Mouse (Mus musculus): ENCODE results near the gene Arhgap27.

Arhgap27 gene

DNA sequence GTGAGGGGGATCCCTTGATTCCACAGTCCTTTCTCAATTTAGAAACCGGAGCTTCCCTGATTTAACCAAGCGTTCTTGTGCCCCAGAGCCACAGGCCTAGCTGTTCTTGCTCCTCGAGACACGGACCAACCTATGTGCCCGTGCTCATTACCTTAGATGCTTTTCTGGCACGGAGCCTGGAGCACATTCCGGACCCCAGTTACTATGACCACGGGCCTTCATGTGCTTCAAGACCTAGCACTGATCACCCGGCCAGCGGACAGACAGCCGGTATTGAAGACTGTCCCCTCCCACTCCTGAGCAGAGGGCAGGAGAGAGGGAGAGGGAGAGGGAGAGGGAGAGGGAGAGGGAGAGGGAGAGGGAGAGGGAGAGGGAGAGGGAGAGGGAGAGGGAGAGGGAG lies 8.2 kb downstream of the Arhgap27 start:
- DNase-seq = peak in 1 of 2 experiments; percentile 9

DNA sequence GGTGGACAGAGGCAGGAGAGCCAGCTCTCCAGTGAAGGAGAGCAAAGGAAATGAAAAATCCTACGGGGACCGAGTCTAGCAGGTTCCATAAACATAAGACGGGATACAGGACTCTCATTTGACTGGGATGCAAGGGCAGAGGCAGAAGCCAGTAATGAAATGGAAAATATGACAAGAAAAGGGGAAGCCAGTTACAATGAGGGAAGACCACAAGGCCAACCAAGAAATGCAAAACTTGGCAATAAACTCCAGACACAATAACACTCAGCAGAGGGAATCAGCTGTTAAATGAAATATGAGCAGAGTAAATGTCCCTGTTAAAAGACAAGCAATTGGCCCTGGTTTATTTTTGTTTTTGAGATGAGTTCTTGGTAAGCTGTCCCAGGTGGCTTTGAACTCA lies 9.5 kb downstream of the Arhgap27 start:
- no peak for DNase-seq

DNA sequence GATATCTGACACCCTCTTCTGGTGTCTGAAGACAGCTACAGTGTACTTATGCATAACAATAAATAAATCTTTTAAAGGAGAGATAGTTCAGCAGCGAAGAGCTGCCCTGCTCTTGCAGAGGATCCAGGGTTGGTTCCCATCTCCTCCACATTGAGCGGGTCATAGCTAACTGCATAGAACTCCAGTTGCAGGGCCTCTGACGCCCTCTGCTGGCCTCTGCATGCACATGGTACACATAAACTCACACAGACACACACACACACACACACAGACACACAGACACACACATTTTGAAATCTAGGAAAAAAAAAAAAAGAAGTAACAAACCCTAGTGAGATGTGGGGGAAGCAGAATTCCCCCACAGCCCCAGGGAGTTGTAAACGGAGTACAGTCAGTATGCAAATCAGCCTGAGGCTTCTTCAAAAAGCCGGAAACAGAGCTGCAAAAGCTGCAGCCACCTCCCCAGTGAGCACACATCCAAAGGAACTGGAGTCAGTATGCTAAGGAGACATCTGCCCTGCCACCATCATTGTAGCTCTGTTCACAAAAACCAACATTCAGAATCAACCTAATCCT lies 11.2 kb downstream of the Arhgap27 start:
- DNase-seq = no peak

DNA sequence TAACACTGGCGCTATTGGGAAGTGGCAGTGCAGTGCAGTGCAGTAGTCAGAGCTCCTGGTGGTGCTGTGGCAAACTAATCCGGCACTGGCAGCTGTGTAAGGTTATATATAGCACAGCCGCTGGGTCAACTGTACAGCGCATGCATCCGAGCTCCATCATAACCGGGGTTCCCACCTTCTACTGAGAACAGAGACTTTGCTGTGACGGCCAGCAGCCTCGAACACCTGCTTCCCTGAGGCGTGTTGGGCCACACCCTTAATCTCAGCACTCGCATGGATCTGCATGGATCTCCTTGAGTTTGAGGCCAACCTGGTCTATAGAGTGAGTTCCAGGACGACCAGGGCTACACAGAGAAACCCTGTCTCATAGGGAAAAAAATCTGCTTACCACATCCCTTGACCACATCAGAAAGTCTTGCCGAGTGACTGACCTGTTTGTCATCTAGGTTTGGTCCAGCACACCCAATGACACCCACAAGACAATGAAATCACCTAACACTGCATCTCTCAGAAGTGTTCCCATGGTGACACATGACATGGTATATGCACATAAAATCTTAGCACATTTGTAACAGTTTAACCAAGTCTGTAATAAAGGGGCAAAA lies 12.7 kb downstream of the Arhgap27 start:
- no peak for DNase-seq

DNA sequence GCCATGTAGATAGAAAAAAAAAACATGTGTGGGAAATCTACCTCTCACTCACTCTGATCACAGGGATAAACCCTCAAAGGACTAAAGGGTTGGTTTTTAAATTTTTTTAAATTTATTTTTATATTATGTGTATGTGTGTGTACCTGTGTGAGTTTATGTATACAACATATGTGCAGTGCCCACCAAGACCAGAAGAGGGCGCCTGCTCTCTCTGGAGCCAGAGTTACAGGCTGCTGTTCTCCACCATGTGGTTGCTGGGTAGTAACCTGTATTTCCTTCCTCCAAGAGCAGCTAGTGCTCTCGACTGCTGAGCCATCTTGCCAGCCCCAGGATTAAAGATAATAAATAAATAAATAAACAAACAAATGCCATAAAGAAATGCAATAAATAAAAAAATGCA lies 13.8 kb downstream of the Arhgap27 start:
- DNase-seq = no peak

DNA sequence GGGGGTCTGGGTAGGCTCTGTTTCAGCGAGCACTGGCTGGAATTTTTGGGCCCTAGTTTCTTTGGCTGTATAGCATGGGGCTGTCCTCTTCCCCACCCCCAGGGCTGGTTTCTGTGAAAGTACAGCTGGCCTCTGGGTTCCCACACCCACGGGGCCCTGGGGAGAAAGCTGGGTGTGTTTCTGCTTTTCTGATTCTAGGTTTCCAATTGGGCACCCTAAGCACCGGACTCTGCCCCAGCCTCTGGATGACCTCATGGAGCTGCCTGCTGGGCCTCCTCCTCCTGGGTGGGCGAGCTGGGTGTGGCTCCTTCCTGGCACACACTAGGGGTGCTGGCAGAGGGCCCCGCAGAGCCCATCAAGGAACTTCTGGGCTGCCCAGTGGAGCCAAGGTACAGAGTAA lies 16.8 kb downstream of the Arhgap27 start:
- DNase-seq = peak in 1 of 2 experiments; percentile 27

DNA sequence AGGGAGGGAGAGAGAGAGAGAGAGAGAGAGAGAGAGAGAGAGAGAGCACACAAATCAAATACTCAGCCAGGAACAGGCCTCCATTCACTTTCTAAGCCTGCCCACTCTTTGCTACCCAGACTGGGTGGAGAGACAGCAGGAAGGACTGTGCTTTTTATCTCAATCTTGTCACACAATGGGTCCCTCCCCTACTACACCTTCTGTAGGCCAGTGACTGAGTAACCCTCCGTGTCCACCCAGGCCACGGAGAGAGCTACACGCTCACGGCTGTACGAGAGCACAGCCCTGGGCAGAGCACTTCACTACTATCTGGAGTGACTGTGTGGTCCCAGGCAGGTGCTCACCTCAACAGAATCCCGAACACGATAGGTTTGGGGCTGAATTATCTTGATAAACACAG lies 17.3 kb downstream of the Arhgap27 start:
- no peak for DNase-seq

DNA sequence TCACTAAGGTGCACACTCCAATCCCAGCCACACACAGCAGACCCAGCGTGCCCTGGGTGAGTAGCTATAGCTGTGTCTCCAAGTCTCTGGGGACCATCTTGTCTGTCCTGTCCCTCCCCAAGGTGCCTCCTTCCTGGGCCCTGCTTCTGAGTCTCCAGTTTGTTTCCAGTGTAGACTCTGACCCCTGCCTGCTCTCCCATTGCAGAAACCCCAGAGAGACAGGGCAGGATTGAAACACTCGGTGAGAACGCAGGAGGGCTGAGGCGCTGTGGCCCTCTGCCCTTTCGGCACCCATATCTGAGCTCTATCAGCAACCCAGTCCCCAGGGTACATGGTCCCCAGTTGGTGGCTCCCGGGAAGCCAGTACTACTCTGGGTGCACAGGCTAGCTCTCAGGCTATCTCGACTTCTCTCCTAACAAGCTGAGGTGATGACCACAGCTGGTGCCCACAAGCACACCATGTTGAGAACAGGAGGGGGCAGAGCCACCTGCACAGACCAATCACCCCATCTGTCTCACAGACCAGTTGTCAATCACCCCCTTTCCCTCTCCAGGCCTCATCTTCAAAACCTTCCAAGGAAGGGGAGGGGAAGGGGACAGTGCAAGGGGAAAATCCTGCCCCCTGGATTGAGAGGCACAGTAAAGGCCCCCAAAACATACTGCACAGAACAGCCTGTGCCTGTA lies 17.9 kb downstream of the Arhgap27 start:
- DNase-seq = no peak

DNA sequence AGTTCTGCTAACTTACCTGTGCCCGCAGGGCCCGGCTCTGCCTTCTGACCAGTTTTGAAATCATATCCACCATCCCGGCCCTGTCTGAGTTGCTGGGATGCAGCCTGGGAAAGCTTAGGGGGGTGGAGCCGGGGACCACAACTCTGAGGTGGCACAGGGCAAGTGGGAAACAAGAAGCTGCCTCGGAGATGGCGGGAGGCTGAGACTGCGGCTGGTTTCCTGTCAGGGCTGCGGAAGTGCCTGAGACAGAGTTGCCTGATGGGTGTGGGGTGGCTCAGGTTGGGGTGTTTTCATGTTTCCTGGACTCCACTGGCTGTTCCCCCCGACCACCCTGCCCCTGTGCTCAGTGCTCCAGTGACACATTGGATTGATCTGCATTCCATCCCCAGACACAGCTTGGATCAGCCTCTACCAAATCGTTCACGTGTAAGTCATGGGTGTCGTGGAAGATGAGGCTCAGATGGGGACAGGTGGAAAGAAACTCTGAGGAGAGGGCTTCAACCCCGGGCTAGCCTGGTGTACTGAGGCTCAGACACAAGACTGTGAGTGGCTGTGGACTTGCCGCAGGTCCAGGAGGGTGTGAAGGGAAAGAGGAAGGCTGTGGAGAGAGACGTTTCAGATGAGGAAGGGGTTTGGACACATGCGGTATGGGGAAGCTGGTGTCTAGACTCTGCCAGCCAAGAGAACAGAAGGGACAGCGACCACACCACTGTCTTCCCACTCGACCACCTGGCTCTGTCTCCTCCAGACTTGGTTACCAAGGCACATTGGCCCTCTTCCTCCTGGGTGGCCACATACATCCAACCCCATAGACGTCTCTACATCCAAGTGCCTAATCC lies 18.8 kb downstream of the Arhgap27 start:
- no peak for DNase-seq

DNA sequence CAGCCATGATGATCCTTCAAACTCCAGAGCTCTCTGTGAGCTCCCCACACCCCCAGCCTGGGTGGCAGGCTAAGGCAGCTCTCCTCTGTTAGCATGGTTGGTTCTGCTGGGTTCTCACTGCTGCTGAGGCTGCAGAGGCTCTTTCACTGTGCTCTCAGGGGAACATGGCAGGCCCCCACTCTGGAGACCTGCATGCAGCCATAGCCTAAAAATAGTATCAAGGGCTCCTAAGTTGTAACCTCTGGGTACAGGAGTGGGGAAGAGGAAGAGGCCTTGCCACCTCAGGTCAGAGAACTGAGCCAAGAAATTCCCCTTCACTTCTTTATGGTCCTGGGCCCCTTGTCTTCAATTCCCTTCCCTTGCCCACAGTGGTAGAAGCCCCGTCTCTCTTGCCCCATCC lies 19.6 kb downstream of the Arhgap27 start:
- no peak for DNase-seq

DNA sequence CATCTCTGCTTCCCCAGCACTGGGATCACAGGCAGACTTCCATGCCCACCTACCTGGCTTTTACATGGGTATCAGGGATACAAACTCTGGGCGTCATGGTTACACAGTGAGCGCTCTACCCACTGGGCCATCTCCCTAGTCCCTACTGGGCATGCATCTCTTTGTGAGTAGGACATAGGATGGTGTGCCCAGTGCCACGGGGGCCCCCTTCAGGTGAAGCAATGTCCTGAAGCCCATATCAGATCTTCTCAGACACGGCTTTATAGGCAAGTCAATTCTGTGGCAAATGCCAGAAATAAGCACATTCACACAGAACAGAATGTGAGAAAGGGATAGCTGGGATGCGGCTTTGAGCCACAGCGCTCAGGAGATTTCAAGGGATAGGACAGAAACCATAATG lies 20.4 kb downstream of the Arhgap27 start:
- no peak for DNase-seq

DNA sequence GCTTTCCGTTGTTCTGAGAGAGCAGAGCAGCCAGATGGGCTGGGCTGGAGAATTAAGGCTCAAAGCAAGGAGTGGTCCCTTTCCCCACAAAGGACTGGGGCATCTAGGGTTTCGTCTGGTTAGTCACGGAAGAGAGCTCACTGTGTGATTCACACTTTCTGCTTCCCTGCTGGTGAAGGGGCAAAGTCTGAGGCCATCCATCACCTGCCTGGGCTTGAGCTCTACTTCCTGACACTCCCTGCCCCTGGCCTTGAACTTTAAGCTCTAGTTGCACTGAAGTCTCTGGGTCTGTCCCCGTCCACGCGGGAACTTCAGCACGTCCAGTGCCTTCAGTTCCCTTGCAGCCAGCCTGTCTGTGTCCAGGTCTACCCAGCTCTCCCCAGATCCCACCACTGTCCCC lies 22.8 kb downstream of the Arhgap27 start:
- DNase-seq = no peak

DNA sequence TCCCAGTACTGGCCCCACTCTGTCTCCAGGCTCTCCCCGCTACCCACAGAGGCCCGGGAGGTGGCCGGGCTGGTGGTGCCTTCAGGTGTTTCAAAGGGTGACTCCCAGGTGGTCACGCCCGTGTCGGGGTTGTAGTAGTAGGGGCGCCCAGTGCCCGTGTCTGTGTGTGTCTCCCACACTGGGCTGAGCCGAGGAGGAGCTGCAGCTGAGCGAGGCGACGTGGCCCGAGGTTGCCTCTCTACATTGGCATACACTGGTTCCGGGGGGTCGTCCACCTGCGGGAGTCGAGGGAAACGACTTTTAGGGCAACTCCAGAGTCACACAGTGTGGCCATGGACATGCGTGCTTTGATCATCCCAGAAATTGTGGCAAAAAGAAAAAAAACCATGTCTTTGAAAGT lies 23.4 kb downstream of the Arhgap27 start:
- DNase-seq = no peak

DNA sequence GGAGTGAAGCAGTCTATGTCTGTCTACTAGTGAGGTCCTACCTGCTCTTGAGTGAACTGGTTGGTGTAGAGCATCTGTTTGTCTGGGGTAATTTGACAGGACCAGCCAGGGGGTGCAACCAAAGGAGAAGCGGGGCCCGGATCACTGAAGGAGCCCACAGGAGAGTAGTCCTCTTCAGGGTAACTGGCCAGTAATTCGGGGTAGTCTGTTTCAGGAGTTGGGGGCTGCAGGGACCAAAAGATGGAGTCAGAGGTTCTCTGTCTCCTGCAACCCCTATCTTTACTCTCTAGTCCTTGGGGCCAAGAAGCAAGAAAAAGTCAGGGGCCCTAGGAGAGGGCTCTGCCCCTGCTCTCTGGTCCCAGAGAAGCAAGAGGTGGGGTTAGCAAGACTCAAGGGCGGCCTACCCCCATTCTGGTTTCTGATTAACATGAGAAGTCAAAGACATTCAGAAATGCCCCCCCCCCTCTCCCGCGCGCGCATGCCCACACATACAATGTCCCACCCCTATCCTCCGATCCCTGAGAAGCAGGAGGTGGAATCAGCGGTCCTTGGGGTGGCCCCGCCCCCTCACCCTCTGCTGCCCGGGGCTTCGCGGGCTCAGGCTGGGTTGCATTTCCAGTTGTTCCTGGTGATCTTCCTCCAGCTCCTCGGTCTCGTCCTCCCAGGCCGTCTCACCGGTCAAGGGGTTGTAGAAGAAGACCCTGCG lies 23.9 kb downstream of the Arhgap27 start:
- DNase-seq = no peak

DNA sequence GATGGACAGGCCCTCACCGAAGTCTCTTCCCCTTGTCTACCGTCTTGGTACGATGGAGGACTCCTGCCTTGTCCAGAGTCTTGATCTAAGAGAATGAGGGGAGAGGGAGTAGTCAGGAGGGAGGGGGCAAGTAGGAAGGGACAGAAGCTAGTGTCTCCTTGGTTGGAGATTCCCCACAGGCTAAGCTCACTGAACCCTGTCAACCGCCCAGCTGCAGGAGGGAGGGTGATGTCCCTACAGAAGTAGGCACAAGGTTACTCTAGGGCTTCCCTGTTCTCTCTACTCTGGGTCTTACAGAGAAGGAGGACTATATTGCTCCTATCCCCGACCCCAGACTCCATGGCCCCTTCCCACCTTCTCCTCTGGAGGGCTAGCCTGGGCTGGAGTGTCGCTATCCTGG lies 24.8 kb downstream of the Arhgap27 start:
- no peak for DNase-seq

DNA sequence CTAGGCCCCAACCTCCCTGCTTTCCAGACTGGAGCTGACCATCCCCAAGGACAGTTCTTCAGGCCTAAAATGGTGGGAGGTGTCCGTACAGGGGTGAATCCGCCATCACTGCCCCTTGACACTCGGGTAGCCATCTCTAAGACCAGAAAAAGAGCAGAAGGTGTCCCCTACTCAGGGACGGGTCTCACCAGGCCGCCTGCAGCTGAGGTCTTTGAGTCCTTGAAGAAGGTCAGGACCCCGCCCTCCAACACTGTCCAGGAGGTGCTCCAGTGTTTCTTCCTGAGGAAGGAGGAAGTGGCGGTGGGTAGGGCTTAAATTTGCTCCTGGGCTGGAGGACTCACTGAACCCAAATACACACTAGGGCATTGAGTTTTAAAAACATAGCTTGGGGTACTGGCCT lies 25.4 kb downstream of the Arhgap27 start:
- DNase-seq = no peak

DNA sequence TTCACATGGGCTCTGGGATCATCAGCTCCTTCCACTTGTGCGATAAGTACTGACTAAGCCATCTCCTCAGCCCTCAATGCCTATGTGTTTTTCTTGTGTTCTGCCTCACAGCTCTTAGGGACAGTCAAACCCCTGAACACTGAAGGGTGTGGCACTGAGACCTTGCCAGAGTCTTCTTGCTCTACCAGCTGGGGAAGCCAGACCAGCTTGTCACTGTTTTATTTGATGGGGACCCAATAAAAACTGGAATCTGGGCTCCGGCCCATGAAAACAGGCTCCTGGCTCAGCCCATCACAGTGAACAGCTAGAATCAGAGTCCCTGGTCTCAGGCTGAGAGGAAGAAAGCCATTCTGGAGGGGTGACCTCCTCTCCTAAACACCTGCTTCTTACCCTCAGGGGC lies 26.3 kb downstream of the Arhgap27 start:
- no peak for DNase-seq

DNA sequence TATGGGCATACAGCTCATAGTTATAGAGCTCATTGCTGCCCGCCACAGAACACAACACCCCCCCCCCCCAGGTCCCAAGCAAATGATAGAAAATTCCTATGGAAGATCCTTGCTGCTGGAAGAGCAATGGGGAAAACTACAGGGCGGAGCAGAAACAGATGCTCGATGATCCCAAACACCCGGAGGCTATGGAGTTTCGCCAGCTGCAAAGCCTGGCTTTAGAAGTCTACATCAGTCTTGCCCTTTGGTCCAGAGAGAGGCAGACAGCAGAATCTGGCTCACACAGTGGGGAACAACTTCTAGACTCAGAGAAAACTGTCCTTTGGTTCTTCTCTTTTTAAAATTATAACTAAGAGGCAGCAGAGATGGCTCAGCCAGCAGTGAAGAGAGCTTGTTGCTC lies 27.9 kb downstream of the Arhgap27 start:
- DNase-seq = no peak

DNA sequence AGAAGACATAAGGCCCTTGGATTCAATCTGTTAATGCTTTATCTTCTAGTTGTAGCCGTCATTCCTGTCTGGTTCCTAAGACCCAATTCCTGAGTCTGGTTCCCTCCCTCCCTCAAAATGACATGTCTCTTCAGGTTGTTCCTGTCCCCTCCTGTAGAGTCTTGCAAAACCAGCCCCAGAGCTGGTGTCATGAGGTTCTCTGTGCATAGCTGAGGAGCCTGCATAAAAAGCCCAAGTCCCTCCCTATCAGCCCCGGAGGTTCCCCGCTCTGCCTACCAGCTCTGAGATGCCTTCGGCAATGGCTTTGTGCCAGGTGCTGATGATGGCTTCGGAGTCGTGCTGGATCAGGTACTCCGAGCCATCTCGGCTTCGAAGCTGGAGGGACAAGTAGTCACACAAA lies 28.6 kb downstream of the Arhgap27 start:
- peak; percentile 52 to 53 for DNase-seq

DNA sequence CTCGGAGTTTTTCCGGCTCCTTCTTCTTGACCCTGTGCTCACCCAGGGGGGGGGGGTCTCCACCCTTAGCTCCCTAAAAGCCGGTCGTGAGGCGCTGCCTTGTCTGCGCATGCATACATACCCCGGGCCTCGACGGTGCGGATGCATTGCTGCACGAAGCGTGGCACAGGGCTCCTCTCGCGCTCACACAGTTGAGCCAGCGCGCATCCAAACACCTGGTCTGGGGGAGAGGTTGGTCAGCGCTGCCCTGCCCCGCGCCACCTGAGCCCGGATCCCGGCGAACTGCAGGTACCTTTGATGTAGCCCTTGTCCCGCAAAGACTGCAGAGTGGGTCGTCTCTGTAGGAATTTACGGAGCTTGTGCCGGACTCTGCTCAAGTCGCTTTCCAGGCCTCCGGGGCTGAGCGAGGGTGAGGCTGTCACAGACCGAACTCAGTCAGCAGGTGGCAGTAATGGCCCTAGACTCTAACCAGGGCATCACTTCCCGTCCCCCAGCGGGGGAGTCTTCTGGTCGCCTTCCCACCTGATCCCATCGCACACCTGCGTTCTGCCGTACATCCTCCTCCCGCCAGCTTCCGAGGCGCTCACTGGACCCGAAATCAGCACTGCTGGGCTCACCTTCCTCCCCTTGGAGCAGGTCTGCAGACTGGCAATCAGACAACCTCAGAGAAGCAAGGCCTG lies 29.6 kb downstream of the Arhgap27 start:
- DNase-seq = peak; percentile 83 to 87

DNA sequence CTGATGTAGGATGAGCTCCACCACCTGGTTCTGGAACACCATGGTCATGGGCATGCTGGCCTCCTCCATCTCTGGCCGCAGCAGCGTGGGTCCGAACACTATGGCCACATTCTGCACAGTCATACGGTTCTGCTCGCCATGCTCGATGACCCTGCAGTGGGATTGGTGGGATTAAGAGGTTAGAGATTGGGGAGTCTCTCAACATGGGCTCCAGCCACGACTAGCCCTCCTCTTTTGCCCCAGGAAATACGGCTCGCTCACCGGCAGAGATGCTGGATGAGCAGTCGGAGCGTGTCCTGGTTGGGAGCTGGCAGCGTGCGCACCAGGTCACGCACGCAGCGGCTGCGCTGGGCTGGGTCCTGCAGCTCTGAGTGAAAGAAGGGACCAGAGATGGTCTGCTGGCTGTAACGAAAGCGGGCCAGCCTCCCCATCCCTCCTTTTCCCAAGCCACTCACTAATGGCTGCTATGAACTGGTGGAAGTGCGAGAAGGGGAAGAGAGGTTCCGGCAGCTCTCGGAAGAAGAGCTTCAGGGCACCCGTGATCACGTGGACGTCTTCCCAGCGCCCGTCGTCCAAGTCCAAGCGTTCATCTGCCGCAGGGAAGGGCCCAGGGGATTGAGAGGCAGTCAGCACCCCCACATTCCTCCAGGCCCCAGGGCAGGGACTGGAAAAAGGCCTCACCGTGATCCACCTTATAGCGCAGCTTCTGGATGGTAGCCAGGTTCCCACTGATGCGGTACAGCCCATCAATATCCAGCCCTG lies 30.4 kb downstream of the Arhgap27 start:
- DNase-seq = peak; percentile 62 to 68

Data from cerebellum, postnatal 10 days (tissue).